Mouse (Mus musculus): ENCODE data around the gene Gm29427. TPM values are rescaled to one million over a fixed set of nuclear protein-coding genes. Genes with fewer than 3 reads are reported as not detected.

Gene Gm29427
- not detected in 2 replicates for polyA plus RNA-seq (2016; fragmentation: Nextera tagmentation; extraction: Ambion mirVana)

DNA sequence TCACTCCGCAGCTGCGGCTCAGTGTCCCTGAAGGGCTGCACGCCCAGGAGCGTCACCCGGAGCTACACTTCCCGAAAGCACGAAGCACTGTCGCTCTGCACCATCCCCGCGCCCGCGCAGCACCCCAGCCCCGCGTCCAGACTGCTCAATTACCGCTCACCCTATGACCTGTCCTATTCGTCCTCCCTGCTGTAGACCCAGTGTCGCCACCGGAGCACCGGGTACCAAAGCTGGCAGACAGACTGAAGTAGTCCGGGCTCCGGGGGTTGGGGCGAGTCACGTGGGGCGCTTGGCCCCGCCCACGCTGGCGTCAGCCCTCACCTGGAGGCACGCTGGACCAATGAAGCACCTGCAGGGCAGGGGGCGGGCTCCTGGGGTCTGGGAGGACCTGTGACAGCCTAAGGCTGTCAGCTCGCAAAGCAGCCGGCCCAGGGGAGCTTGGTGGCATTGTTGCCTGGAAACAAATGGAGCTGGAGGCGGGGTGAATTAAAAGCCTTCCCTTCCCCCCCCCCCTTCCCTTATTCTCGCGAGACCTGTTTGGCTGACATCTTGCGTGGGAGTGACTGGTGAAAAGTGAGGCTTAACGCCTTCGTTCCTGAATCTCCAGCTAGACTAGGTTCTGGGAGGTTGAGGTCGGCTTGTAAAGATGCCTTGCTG, at the start of gene Gm29427:
Gene Gm29427, minus strand, starts transcription at position 239 of the 657 bp plus-strand sequence.
- DNase-seq (ENCODE audit: low spot score): peak; percentile 83
- Histone ChIP-seq H3K4me3 (peak within 1 kb of the TSS; percentile 82), H3K36me3 (peaks cover 16% of the 10 kb centered on the region), H3K27ac (replicated peaks) (peak within 1 kb of the TSS; percentile 94), H3K4me1 (peaks cover 27% of the 10 kb centered on the region), H3K9me3 (replicated peaks) (no peaks in the 10 kb centered on the region), H3K27me3 (ENCODE audit: low read depth, poor library complexity, severe bottlenecking) (peaks cover 24% of the 10 kb centered on the region)
- WGBS: 1% methylated on average over 38 of the region's 38 CpGs

- WGBS: 91% methylated on average over 12 of the region's 12 CpGs
- no peaks in the 10 kb centered on the region for H3K27me3 ChIP-seq (ENCODE audit: low read depth, poor library complexity, severe bottlenecking)
- no peak overlapping the region for H3K27ac ChIP-seq (replicated peaks)
- no peaks in the 10 kb centered on the region for H3K36me3 ChIP-seq
- DNase-seq (ENCODE audit: low spot score): no peak
- no peaks in the 10 kb centered on the region for H3K9me3 ChIP-seq (replicated peaks)
- H3K4me3 ChIP-seq: no peak overlapping the region
- H3K4me1 ChIP-seq: no peaks in the 10 kb centered on the region
These were observed 48.4 kb upstream of the Gm29427 start for GRCm38 (mm10) chr1:130764027-130764461.

- 91% methylated on average over 3 of the region's 3 CpGs for WGBS
- no peak overlapping the region for H3K27ac ChIP-seq (replicated peaks)
- H3K27me3 ChIP-seq (ENCODE audit: low read depth, poor library complexity, severe bottlenecking): no peaks in the 10 kb centered on the region
- no peaks in the 10 kb centered on the region for H3K4me1 ChIP-seq
- no peaks in the 10 kb centered on the region for H3K36me3 ChIP-seq
- H3K4me3 ChIP-seq: no peak overlapping the region
- no peak for DNase-seq (ENCODE audit: low spot score)
- no peaks in the 10 kb centered on the region for H3K9me3 ChIP-seq (replicated peaks)
These were observed 46.6 kb upstream of the Gm29427 start for GRCm38 (mm10) chr1:130762045-130762760.

DNA sequence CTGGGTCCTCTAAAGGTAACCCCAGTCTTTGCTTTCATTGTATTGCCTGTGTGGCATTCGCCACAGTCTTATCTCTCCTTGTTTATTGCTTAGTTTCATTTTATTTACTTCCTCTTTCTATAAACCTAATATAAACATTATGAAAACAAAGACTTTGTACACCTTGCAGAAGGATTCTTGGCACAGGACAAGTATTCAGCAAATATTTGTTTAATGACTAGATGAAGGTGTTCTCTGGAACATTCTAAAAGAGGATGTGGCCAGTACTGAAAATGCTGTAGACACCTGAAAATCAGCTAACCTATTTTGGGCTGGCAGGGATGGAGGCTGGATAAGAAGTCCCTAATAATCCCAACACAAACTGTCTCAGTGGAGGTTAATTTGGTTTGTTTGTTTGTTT, 46.0 kb upstream of the Gm29427 start:
- no peaks in the 10 kb centered on the region for H3K4me1 ChIP-seq
- no peak for DNase-seq (ENCODE audit: low spot score)

GRCm38 (mm10) chr1:130759689-130760088, 44.1 kb upstream of the Gm29427 start:
- Histone ChIP-seq H3K4me1 (no peaks in the 10 kb centered on the region), H3K36me3 (no peaks in the 10 kb centered on the region), H3K4me3 (no peak overlapping the region), H3K9me3 (replicated peaks) (no peaks in the 10 kb centered on the region), H3K27ac (replicated peaks) (no peak overlapping the region), H3K27me3 (ENCODE audit: low read depth, poor library complexity, severe bottlenecking) (no peaks in the 10 kb centered on the region)
- no peak for DNase-seq (ENCODE audit: low spot score)
- WGBS: 85% methylated on average over 9 of the region's 9 CpGs

More for the DNA sequence above, 46.0 kb upstream of the Gm29427 start:
- Histone ChIP-seq H3K27ac (replicated peaks) (no peak overlapping the region), H3K9me3 (replicated peaks) (no peaks in the 10 kb centered on the region), H3K36me3 (no peaks in the 10 kb centered on the region), H3K4me3 (no peak overlapping the region), H3K27me3 (ENCODE audit: low read depth, poor library complexity, severe bottlenecking) (no peaks in the 10 kb centered on the region)
- whole genome bisulfite sequencing: 71% methylated on average over 1 of the region's 1 CpGs

GRCm38 (mm10) chr1:130746819-130747218, 31.2 kb upstream of the Gm29427 start:
- H3K9me3 ChIP-seq (replicated peaks): no peaks in the 10 kb centered on the region
- H3K4me1 ChIP-seq: no peaks in the 10 kb centered on the region
- H3K27me3 ChIP-seq (ENCODE audit: low read depth, poor library complexity, severe bottlenecking): no peaks in the 10 kb centered on the region
- no peak overlapping the region for H3K27ac ChIP-seq (replicated peaks)
- H3K36me3 ChIP-seq: no peaks in the 10 kb centered on the region
- no peak for DNase-seq (ENCODE audit: low spot score)
- 85% methylated on average over 3 of the region's 3 CpGs for WGBS
- no peak overlapping the region for H3K4me3 ChIP-seq

GRCm38 (mm10) chr1:130745591-130745990, 30.0 kb upstream of the Gm29427 start:
- H3K4me3 ChIP-seq: no peak overlapping the region
- no peaks in the 10 kb centered on the region for H3K9me3 ChIP-seq (replicated peaks)
- peaks cover 6% of the 10 kb centered on the region; the same call in 1 of the 2 replicates for H3K4me1 ChIP-seq
- no peak for DNase-seq (ENCODE audit: low spot score)
- H3K27ac ChIP-seq (replicated peaks): no peak overlapping the region
- H3K36me3 ChIP-seq: no peaks in the 10 kb centered on the region
- WGBS: 95% methylated on average over 3 of the region's 3 CpGs
- H3K27me3 ChIP-seq (ENCODE audit: low read depth, poor library complexity, severe bottlenecking): no peaks in the 10 kb centered on the region

DNA sequence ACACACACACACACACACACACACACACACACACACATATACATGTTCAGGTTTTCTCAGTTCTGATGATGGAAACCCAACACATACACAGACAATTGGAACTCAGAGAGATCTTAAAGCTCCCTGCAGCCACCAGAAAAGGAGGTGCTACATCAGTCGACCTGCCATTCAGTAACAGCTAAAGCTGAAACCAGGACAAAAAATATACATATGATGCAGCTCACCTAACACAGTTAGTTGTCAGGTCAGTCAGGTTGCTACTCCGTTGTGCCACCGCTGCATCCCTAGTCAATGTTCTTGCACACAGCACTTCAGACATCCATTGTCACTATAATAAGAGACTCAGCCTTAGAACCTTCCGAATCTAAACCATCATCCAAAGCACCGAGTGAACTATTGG, 29.4 kb upstream of the Gm29427 start:
- 91% methylated on average over 5 of the region's 5 CpGs for WGBS
- H3K36me3 ChIP-seq: no peaks in the 10 kb centered on the region
- no peaks in the 10 kb centered on the region for H3K9me3 ChIP-seq (replicated peaks)
- no peaks in the 10 kb centered on the region for H3K27me3 ChIP-seq (ENCODE audit: low read depth, poor library complexity, severe bottlenecking)
- H3K4me3 ChIP-seq: no peak overlapping the region
- no peak overlapping the region for H3K27ac ChIP-seq (replicated peaks)
- DNase-seq (ENCODE audit: low spot score): no peak
- peaks cover 6% of the 10 kb centered on the region; the same call in 1 of the 2 replicates for H3K4me1 ChIP-seq

- Histone ChIP-seq H3K27me3 (ENCODE audit: low read depth, poor library complexity, severe bottlenecking) (no peaks in the 10 kb centered on the region), H3K9me3 (replicated peaks) (no peaks in the 10 kb centered on the region), H3K27ac (replicated peaks) (no peak overlapping the region), H3K36me3 (no peaks in the 10 kb centered on the region), H3K4me3 (no peak overlapping the region), H3K4me1 (peaks cover 6% of the 10 kb centered on the region; the same call in 1 of the 2 replicates)
- 79% methylated on average over 2 of the region's 2 CpGs for WGBS
- no peak for DNase-seq (ENCODE audit: low spot score)
These were observed 28.6 kb upstream of the Gm29427 start for GRCm38 (mm10) chr1:130744217-130744616.

GRCm38 (mm10) chr1:130743775-130744174, 28.2 kb upstream of the Gm29427 start:
- no peaks in the 10 kb centered on the region for H3K27me3 ChIP-seq (ENCODE audit: low read depth, poor library complexity, severe bottlenecking)
- no peaks in the 10 kb centered on the region for H3K36me3 ChIP-seq
- no peak for DNase-seq (ENCODE audit: low spot score)
- 96% methylated on average over 1 of the region's 1 CpGs for WGBS
- H3K9me3 ChIP-seq (replicated peaks): no peaks in the 10 kb centered on the region
- no peak overlapping the region for H3K4me3 ChIP-seq
- peaks cover 6% of the 10 kb centered on the region; the same call in 1 of the 2 replicates for H3K4me1 ChIP-seq
- 0 out of 2 replicates have a peak overlapping the region, but pooled peaks have one; percentile 39 for H3K27ac ChIP-seq (replicated peaks)

DNA sequence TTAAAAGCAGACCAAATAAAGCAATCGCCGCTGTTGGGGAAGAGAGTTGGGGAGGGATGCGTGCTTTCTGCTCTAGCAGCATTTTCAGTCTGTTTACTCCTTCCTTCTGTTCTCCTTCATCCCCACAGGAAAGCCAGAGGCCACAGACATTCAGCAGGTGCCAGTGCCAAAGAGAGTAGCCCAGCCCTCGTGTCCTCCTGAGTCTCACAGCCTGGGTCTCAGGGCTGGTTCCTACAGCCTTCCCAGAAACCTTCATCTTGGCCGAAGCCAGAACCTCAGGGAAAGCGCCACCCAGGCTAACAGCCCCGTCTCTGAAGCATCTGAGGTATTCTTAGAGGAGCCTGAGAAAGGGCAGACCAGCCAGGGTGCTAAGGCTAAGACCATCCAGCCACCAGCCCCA, 26.6 kb upstream of the Gm29427 start:
- 89% methylated on average over 7 of the region's 7 CpGs for WGBS
- peaks cover 6% of the 10 kb centered on the region; the same call in 1 of the 2 replicates for H3K4me1 ChIP-seq
- no peak for DNase-seq (ENCODE audit: low spot score)
- peak overlapping the region; percentile 39; the same call in 1 of the 2 replicates for H3K27ac ChIP-seq (replicated peaks)
- no peaks in the 10 kb centered on the region for H3K36me3 ChIP-seq
- no peaks in the 10 kb centered on the region for H3K27me3 ChIP-seq (ENCODE audit: low read depth, poor library complexity, severe bottlenecking)
- no peak overlapping the region for H3K4me3 ChIP-seq
- no peaks in the 10 kb centered on the region for H3K9me3 ChIP-seq (replicated peaks)

DNA sequence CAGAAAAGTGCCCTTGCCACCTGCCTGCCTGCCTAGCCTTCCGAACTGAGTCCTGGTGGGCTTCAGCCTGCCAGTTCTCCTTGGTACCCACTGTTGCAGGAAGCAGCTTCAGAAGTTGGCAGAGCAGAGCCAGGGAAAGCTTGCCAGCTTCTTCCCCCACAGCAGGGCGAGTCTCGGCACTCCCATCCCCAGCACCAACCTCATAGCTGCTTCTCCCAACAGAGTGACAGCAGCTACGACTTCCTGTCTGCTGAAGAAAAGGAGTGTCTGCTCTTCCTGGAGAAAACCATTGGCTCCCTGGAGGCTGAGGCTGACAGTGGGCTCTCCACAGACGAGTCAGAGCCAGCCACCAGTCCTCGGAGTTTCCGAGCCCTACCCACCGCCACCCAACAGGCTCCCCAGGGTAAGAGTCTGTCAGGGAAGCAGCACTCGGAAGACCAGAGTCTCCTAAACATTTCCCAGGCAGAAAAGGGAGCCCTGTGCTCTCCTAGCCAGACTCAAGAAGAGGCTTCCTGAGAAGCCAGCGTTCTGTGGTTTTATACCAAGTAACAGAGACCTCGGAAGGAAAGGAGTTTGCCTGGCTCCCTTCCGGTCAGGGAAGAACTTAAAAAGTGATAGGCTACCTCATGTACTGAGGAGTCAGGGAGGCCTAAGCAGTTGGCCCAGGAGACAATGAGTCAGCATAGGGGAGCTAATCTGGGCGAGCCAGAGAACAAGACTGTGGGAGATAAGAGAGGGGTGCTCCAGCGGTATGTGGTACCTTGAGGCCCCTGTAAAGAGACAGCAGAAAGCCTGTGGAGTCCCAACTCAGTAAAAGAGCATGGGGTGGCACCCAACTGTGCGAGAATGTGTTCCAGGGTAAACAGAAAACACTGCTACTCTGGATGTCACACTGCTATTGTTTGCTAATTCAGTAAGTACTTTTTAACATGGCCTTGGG, 25.5 kb upstream of the Gm29427 start:
- H3K27me3 ChIP-seq (ENCODE audit: low read depth, poor library complexity, severe bottlenecking): no peaks in the 10 kb centered on the region
- no peak overlapping the region for H3K4me3 ChIP-seq
- no peaks in the 10 kb centered on the region for H3K36me3 ChIP-seq
- H3K4me1 ChIP-seq: peaks cover 6% of the 10 kb centered on the region; the same call in 1 of the 2 replicates
- no peaks in the 10 kb centered on the region for H3K9me3 ChIP-seq (replicated peaks)
- peak overlapping the region; percentile 69 for H3K27ac ChIP-seq (replicated peaks)
- DNase-seq (ENCODE audit: low spot score): no peak
- WGBS: 56% methylated on average over 15 of the region's 15 CpGs
